Mouse (Mus musculus): ENCODE measurements around the gene Irak1bp1.

Irak1bp1 gene

DNA sequence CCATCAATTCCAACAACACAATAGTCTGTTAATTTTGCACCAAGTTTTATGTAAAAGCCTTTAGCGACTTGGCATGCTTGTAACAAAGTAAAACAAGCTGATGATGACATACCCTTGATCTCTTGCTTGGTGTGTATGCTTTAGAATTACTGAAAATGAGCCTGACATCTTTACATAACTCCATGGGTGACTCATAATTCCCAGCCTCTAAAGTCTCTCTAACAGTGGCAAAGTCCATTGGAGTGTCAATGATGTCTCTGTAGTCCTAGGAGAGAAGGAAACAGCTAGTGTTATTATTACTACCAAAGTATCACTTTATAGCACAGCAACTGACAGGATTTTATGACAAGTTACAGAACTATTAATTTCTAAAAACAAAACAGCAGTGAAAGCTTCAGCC lies 47.7 kb downstream of the Irak1bp1 start:
- no peak for DNase-seq (ENCODE audit: low read depth, low spot score)

DNA sequence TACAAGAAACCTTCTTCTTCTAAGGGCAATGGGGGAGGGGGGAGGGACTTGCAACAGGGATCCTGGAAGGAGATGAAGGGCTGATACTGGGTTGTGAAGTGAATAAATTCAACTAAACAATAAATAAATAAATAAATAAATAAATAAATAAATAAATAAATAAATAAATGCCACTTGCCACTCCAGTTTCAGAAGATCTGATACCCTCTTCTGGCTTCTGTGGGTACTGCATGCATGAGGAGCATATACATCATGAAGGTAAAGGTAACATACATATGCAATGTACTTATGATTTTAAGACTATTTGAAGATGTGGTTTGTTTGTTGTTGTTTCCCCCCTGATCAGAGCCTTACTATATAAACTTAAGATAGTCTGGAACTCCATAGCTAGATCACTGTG lies 54.8 kb downstream of the Irak1bp1 start:
- peak; percentile 25 for DNase-seq (ENCODE audit: low read depth, low spot score)

DNA sequence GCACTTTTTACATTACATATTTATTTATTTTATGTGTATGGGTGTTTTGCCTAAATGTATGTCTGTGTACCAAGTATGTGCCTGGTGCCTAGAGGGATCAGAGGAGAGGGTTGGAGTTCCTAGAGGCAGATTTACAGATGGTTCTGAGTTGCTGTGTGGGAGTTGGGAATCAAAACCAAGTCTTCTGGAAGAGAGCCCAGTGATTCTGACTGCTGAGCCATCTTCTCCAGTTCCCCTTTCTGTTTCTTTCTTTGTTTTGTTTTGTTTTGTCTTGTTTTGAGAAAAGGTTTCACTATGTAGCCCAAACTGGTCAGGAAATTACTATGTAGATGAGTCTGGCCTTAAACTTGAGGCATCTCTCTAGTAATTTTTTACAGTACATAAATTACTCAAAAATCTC lies 59.3 kb downstream of the Irak1bp1 start:
- no peak for DNase-seq (ENCODE audit: low read depth, low spot score)

All from forelimb bud, embryonic 11.5 days (tissue).